Mouse (Mus musculus) cerebellum, adult 2 months (tissue): ENCODE data around the gene Nup155.

Experiments used
- CTCF ChIP-seq: fragments of 200-500 bp; IDR thresholded peaks from 2 replicates; pipeline ENCODE4 v1.5.1; 2011; ENCODE audit warnings: low read depth, mild to moderate bottlenecking, control low read depth, low read length, moderate library complexity, borderline replicate concordance; ENCODE audit not compliant: insufficient read depth
- POLR2A ChIP-seq: fragments of 200-500 bp; IDR thresholded peaks from 2 replicates; pipeline ENCODE4 v1.6.1; 2011; ENCODE audit warnings: low read length, control low read depth, borderline replicate concordance; ENCODE audit not compliant: insufficient read depth

DNA sequence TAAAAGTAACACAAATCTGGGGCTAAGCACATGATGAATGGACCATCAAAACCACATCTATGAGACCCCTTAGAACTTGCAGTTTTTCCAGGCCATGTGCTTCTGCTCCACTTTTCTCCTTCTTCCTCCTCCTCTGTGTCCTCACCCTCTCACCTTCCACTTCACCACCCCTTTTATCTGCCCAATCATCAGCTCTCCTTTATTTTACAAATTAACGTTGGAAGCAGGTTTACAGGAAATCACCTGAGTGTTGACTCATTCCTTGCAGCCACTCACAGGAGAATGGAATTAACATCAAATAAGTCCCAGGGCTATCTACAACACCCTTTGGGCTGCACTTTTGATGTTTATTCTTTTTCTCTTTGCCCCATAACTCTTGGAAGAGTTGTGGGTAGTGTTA lies 52.8 kb downstream of the Nup155 start:
- TF ChIP-seq CTCF (no peak), POLR2A (no peak)
